Mouse (Mus musculus): ENCODE results near the gene Socs1. TPM values are rescaled to one million over a fixed set of nuclear protein-coding genes. Genes with fewer than 3 reads are reported as not detected.

The Socs1 gene
- polyA plus RNA-seq, 1 experiment: 4.0 TPM

- no peaks in the 10 kb centered on the region for H3K4me1 ChIP-seq (ENCODE audit: control insufficient read depth, insufficient read depth, low read length)
- TF ChIP-seq POLR2A (IDR thresholded peaks at IDR 0.05; ENCODE audit: control insufficient read depth, low read depth, low read length) (no peak), CTCF (IDR thresholded peaks at IDR 0.05; ENCODE audit: control insufficient read depth, insufficient read depth, insufficient replicate concordance, low read depth, low read length) (no peak)
- no peaks in the 10 kb centered on the region for H3K36me3 ChIP-seq (ENCODE audit: control insufficient read depth, insufficient read depth, low read length)
- no peak overlapping the region for H3K4me3 ChIP-seq (ENCODE audit: control insufficient read depth, low read depth, low read length)
- no peak overlapping the region for H3K27ac ChIP-seq (ENCODE audit: control insufficient read depth, insufficient read depth, low read depth, low read length)
- no peaks in the 10 kb centered on the region for H3K27me3 ChIP-seq (ENCODE audit: control insufficient read depth, insufficient read depth, low read length)
Observed at GRCm38 (mm10) chr16:10771769-10772510, 13.4 kb downstream of the Socs1 start.

GRCm38 (mm10) chr16:10770531-10771325, 14.6 kb downstream of the Socs1 start:
- no peaks in the 10 kb centered on the region for H3K4me1 ChIP-seq (ENCODE audit: control insufficient read depth, insufficient read depth, low read length)
- TF ChIP-seq POLR2A (IDR thresholded peaks at IDR 0.05; ENCODE audit: control insufficient read depth, low read depth, low read length) (no peak), CTCF (IDR thresholded peaks at IDR 0.05; ENCODE audit: control insufficient read depth, insufficient read depth, insufficient replicate concordance, low read depth, low read length) (no peak)

GRCm38 (mm10) chr16:10769661-10770060, 15.7 kb downstream of the Socs1 start:
- TF ChIP-seq CTCF (IDR thresholded peaks at IDR 0.05; ENCODE audit: control insufficient read depth, insufficient read depth, insufficient replicate concordance, low read depth, low read length): no peak
- TF ChIP-seq POLR2A (IDR thresholded peaks at IDR 0.05; ENCODE audit: control insufficient read depth, low read depth, low read length): no peak
- Histone ChIP-seq H3K36me3 (ENCODE audit: control insufficient read depth, insufficient read depth, low read length) (no peaks in the 10 kb centered on the region), H3K27ac (ENCODE audit: control insufficient read depth, insufficient read depth, low read depth, low read length) (no peak overlapping the region), H3K4me3 (ENCODE audit: control insufficient read depth, low read depth, low read length) (no peak overlapping the region), H3K27me3 (ENCODE audit: control insufficient read depth, insufficient read depth, low read length) (no peaks in the 10 kb centered on the region), H3K4me1 (ENCODE audit: control insufficient read depth, insufficient read depth, low read length) (no peaks in the 10 kb centered on the region)

More at GRCm38 (mm10) chr16:10770531-10771325, 14.6 kb downstream of the Socs1 start:
- Histone ChIP-seq H3K27me3 (ENCODE audit: control insufficient read depth, insufficient read depth, low read length) (no peaks in the 10 kb centered on the region), H3K4me3 (ENCODE audit: control insufficient read depth, low read depth, low read length) (no peak overlapping the region), H3K27ac (ENCODE audit: control insufficient read depth, insufficient read depth, low read depth, low read length) (no peak overlapping the region), H3K36me3 (ENCODE audit: control insufficient read depth, insufficient read depth, low read length) (no peaks in the 10 kb centered on the region)

- no peak overlapping the region for H3K27ac ChIP-seq (ENCODE audit: control insufficient read depth, insufficient read depth, low read depth, low read length)
- no peaks in the 10 kb centered on the region for H3K27me3 ChIP-seq (ENCODE audit: control insufficient read depth, insufficient read depth, low read length)
- H3K4me3 ChIP-seq (ENCODE audit: control insufficient read depth, low read depth, low read length): no peak overlapping the region
- no peaks in the 10 kb centered on the region; the same call in 1 of the 2 replicates for H3K4me1 ChIP-seq (ENCODE audit: control insufficient read depth, insufficient read depth, low read length)
- H3K36me3 ChIP-seq (ENCODE audit: control insufficient read depth, insufficient read depth, low read length): no peaks in the 10 kb centered on the region
- no peak for TF ChIP-seq CTCF (IDR thresholded peaks at IDR 0.05; ENCODE audit: control insufficient read depth, insufficient read depth, insufficient replicate concordance, low read depth, low read length)
- no peak for TF ChIP-seq POLR2A (IDR thresholded peaks at IDR 0.05; ENCODE audit: control insufficient read depth, low read depth, low read length)
Observed at GRCm38 (mm10) chr16:10768821-10769220, 16.5 kb downstream of the Socs1 start.

- H3K4me3 ChIP-seq (ENCODE audit: control insufficient read depth, low read depth, low read length): no peak overlapping the region
- TF ChIP-seq CTCF (IDR thresholded peaks at IDR 0.05; ENCODE audit: control insufficient read depth, insufficient read depth, insufficient replicate concordance, low read depth, low read length) (peak; percentile 21; the same call in 1 of the 2 replicates), POLR2A (IDR thresholded peaks at IDR 0.05; ENCODE audit: control insufficient read depth, low read depth, low read length) (no peak)
- H3K27ac ChIP-seq (ENCODE audit: control insufficient read depth, insufficient read depth, low read depth, low read length): no peak overlapping the region
- no peaks in the 10 kb centered on the region; the same call in none of the 2 replicates for H3K4me1 ChIP-seq (ENCODE audit: control insufficient read depth, insufficient read depth, low read length)
- no peaks in the 10 kb centered on the region for H3K27me3 ChIP-seq (ENCODE audit: control insufficient read depth, insufficient read depth, low read length)
- H3K36me3 ChIP-seq (ENCODE audit: control insufficient read depth, insufficient read depth, low read length): no peaks in the 10 kb centered on the region
Observed at GRCm38 (mm10) chr16:10767158-10767557, 18.2 kb downstream of the Socs1 start.

- Histone ChIP-seq H3K27ac (ENCODE audit: control insufficient read depth, insufficient read depth, low read depth, low read length) (no peak overlapping the region), H3K27me3 (ENCODE audit: control insufficient read depth, insufficient read depth, low read length) (no peaks in the 10 kb centered on the region), H3K36me3 (ENCODE audit: control insufficient read depth, insufficient read depth, low read length) (no peaks in the 10 kb centered on the region), H3K4me3 (ENCODE audit: control insufficient read depth, low read depth, low read length) (no peak overlapping the region), H3K4me1 (ENCODE audit: control insufficient read depth, insufficient read depth, low read length) (peaks cover 5% of the 10 kb centered on the region)
- TF ChIP-seq POLR2A (IDR thresholded peaks at IDR 0.05; ENCODE audit: control insufficient read depth, low read depth, low read length) (no peak), CTCF (IDR thresholded peaks at IDR 0.05; ENCODE audit: control insufficient read depth, insufficient read depth, insufficient replicate concordance, low read depth, low read length) (no peak)
Observed at GRCm38 (mm10) chr16:10764323-10764722, 21.0 kb downstream of the Socs1 start.

Measured in testis, adult 2 months (tissue).